Mouse (Mus musculus): ENCODE measurements at regions not wholly inside any gene's neighbourhood (a gene's known extent, or its start where the extent isn't known, plus 50 kb on each side); places are given as distances from the start of the nearest gene placed in this dataset.

DNA sequence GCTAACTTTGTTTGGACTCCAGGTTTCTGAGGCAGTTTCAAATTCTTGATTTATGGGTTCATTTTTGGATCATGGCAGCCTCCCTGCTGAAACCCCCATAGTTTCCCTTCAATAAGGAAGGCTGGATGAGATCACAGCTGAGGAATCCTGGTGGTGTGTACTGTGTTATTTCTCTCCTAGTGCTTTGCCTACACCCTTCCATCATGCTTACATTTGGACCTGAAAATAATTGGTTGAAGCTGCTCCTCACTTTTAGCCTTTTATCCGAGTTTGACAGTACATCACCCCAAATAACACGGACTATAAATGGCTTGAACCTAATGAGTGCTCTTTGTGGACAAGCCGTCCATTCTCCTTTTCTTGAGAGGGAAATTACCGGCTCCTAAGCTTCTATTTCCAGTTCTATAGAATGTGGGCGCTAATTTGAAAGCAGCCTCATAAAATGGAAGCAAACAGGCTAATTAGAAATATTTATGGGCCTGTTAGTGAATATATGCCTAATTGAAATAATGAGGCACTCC, 122.5 kb upstream of the Nrsn1 start:
- TF ChIP-seq POLR2A (IDR thresholded peaks at IDR 0.05; ENCODE audit: borderline replicate concordance, extremely low read depth, low read depth, low read length) (no peak), CTCF (IDR thresholded peaks at IDR 0.05; ENCODE audit: insufficient read depth, low read length) (no peak)

All from lung, adult 2 months (tissue).